Mouse (Mus musculus) bone marrow macrophage, adult 2 months (primary cell): Measurements from ENCODE around the gene Rasl12.

Experiments
- CTCF ChIP-seq: IDR thresholded peaks from 2 replicates; pipeline ENCODE4 v1.5.1; 2012; ENCODE audit warnings: low read depth, mild to moderate bottlenecking, low read length, moderate library complexity
- POLR2A ChIP-seq: IDR thresholded peaks from 2 replicates; pipeline ENCODE4 v1.6.1; 2012; ENCODE audit warnings: mild to moderate bottlenecking, low read depth, low read length, borderline replicate concordance

DNA sequence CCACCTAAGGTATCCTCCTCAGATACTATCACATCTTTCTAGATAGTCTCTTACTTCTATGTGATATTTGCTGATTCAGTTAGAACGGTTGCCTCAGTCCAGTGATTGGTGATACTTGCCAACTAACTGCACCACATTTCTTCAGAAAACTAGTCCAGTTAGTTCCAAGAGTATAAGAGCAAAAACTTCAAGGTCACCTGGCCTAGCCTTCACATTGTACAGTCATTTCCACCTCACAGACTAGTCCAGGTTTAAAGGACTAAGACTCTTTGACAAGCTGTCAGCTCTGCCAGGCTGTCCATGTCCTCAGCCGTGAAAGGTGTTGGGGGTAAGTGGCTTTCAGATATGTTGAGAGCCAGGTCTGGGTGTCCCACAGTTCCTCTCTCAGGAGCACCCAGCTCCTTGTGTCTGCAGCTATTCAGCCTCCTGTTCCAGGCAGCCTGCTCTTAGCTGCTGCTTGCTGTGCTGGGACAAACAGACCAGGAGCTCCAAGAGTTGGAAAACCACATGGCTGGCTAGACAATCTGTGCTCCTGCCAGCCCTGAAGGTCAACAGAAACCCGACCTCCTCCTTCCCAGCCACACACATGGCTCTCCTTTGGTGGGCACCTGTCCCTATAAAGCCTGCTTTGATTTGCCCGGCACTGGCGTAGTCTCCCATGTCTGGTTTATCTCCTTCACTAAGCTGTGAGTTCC is 23.7 kb upstream of the Rasl12 start:
- no peak for TF ChIP-seq POLR2A
- no peak for TF ChIP-seq CTCF
